Mouse (Mus musculus): ENCODE measurements around the gene Gpr152. TPM values are rescaled to one million over a fixed set of nuclear protein-coding genes. Genes with fewer than 3 reads are reported as not detected.

Gene Gpr152
- polyA plus RNA-seq, 2 experiments = not detected

DNA sequence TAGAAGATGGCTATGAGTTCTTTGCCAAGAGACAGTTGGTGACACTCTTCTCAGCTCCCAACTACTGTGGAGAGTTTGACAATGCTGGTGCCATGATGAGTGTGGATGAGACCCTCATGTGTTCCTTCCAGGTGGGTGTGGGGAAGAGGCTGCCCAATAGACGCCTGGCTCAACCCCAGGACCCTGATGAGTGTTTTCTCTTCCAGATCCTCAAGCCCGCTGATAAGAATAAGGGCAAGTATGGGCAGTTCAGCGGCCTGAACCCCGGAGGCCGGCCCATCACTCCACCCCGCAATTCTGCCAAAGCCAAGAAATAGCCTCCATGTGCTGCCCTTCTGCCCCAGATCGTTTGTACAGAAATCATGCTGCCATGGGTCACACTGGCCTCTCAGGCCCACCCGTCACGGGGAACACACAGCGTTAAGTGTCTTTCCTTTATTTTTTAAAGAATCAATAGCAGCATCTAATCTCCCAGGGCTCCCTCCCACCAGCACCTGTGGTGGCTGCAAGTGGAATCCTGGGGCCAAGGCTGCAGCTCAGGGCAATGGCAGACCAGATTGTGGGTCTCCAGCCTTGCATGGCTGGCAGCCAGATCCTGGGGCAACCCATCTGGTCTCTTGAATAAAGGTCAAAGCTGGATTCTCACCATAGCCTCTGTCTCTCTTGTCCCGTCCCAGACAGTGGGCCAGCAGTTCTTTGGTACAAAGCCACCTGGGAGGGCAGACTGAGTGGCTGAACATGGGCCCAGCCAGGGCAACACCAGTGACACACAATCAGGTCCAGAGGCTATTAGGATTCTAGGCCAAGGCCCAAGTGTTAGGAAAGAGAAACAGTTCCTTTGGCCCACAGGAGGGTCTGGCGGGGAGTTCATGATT, 55.4 kb downstream of the Gpr152 start:
- Histone ChIP-seq H3K27ac (no peak overlapping the region), H3K4me1 (replicated peaks; ENCODE audit: control insufficient read depth in 2 of 2, insufficient read depth in 2 of 2, low read length in 1 of 2) (peaks cover 15 to 27% of the 10 kb centered on the region in 2 experiments), H3K27me3 (ENCODE audit: control insufficient read depth, insufficient read depth, low read length) (no peaks in the 10 kb centered on the region), H3K4me3 (ENCODE audit: insufficient read depth in 1 of 2, low read depth in 2 of 2, low read length in 2 of 2) (no peak overlapping the region), H3K9ac (replicated peaks) (no peak overlapping the region), H3K9me3 (ENCODE audit: control insufficient read depth, low read length) (no peaks in the 10 kb centered on the region), H3K36me3 (replicated peaks; ENCODE audit: control insufficient read depth, insufficient read depth, low read depth) (peaks cover 52% of the 10 kb centered on the region), H3K4me2 (ENCODE audit: low read depth) (no peak overlapping the region; the same call in 1 of the 2 replicates)
- WGBS (ENCODE audit: insufficient replicate concordance) = 74% methylated on average over 12 of the region's 12 CpGs
- TF ChIP-seq CTCF (IDR thresholded peaks at IDR 0.05; ENCODE audit: low read depth) = no peak
- no peak for TF ChIP-seq EP300 (IDR thresholded peaks at IDR 0.05; ENCODE audit: low read depth)
- DNase-seq (ENCODE audit: low read depth in 3 of 3, low spot score in 3 of 3) (no peak), ATAC-seq (ENCODE audit: insufficient read depth) (no peak)

Other genes with a start within 250 kb of the Gpr152 start
Only the 30 nearest of the 33 such genes appear.
- 19.8 and 22.8 TPM in 2 replicates for gene Unc93b1, start 204.6 kb upstream of the Gpr152 start, polyA plus RNA-seq (2012; rRNA removed)
- gene Unc93b1, start 204.6 kb upstream of the Gpr152 start, polyA plus RNA-seq (2014; fragmentation: Nextera tagmentation; extraction: Ambion mirVana) = 14.7 and 15.1 TPM in 2 replicates
- gene Aldh3b3, start 181.1 kb upstream of the Gpr152 start, polyA plus RNA-seq (2012; rRNA removed) = 0.02 and 0.04 TPM in 2 replicates
- not detected in 2 replicates for gene Aldh3b3, start 181.1 kb upstream of the Gpr152 start, polyA plus RNA-seq (2014; fragmentation: Nextera tagmentation; extraction: Ambion mirVana)
- gene Aldh3b2, start 167.5 kb upstream of the Gpr152 start, polyA plus RNA-seq (2012; rRNA removed) = 0.32 and 0.33 TPM in 2 replicates
- gene Aldh3b2, start 167.5 kb upstream of the Gpr152 start, polyA plus RNA-seq (2014; fragmentation: Nextera tagmentation; extraction: Ambion mirVana) = 0.48 and 0.56 TPM in 2 replicates
- gene Acy3, start 153.2 kb upstream of the Gpr152 start, polyA plus RNA-seq (2012; rRNA removed) = 10.8 and 11.1 TPM in 2 replicates
- gene Acy3, start 153.2 kb upstream of the Gpr152 start, polyA plus RNA-seq (2014; fragmentation: Nextera tagmentation; extraction: Ambion mirVana) = 9.1 and 9.5 TPM in 2 replicates
- gene Tbx10, start 147.0 kb upstream of the Gpr152 start, polyA plus RNA-seq (2012; rRNA removed) = 0.37 and 0.50 TPM in 2 replicates
- 0.28 and 0.30 TPM in 2 replicates for gene Tbx10, start 147.0 kb upstream of the Gpr152 start, polyA plus RNA-seq (2014; fragmentation: Nextera tagmentation; extraction: Ambion mirVana)
- gene Nudt8, start 139.2 kb upstream of the Gpr152 start, polyA plus RNA-seq (2012; rRNA removed) = 2.1 and 2.9 TPM in 2 replicates
- gene Nudt8, start 139.2 kb upstream of the Gpr152 start, polyA plus RNA-seq (2014; fragmentation: Nextera tagmentation; extraction: Ambion mirVana) = 14.2 and 15.2 TPM in 2 replicates
- 0.65 and 0.73 TPM in 2 replicates for gene Gm49405, start 139.2 kb upstream of the Gpr152 start, polyA plus RNA-seq (2012; rRNA removed)
- 0.25 and 0.33 TPM in 2 replicates for gene Gm49405, start 139.2 kb upstream of the Gpr152 start, polyA plus RNA-seq (2014; fragmentation: Nextera tagmentation; extraction: Ambion mirVana)
- 1.8 and 2.2 TPM in 2 replicates for gene Doc2g, start 136.5 kb upstream of the Gpr152 start, polyA plus RNA-seq (2012; rRNA removed)
- gene Doc2g, start 136.5 kb upstream of the Gpr152 start, polyA plus RNA-seq (2014; fragmentation: Nextera tagmentation; extraction: Ambion mirVana) = 0.25 and 0.45 TPM in 2 replicates
- gene Ndufv1, start 127.0 kb upstream of the Gpr152 start, polyA plus RNA-seq (2012; rRNA removed) = 67.5 and 84.8 TPM in 2 replicates
- gene Ndufv1, start 127.0 kb upstream of the Gpr152 start, polyA plus RNA-seq (2014; fragmentation: Nextera tagmentation; extraction: Ambion mirVana) = 159 and 168 TPM in 2 replicates
- gene Gstp1, start 101.8 kb upstream of the Gpr152 start, polyA plus RNA-seq (2012; rRNA removed) = 230 and 274 TPM in 2 replicates
- gene Gstp1, start 101.8 kb upstream of the Gpr152 start, polyA plus RNA-seq (2014; fragmentation: Nextera tagmentation; extraction: Ambion mirVana) = 511 and 557 TPM in 2 replicates
- 6.6 and 7.9 TPM in 2 replicates for gene Gstp2, start 93.8 kb upstream of the Gpr152 start, polyA plus RNA-seq (2012; rRNA removed)
- gene Gstp2, start 93.8 kb upstream of the Gpr152 start, polyA plus RNA-seq (2014; fragmentation: Nextera tagmentation; extraction: Ambion mirVana) = 6.9 and 7.3 TPM in 2 replicates
- 78.5 and 87.0 TPM in 2 replicates for gene Gstp3, start 80.2 kb upstream of the Gpr152 start, polyA plus RNA-seq (2012; rRNA removed)
- gene Gstp3, start 80.2 kb upstream of the Gpr152 start, polyA plus RNA-seq (2014; fragmentation: Nextera tagmentation; extraction: Ambion mirVana) = 65.7 and 69.6 TPM in 2 replicates
- 0.16 and 0.17 TPM in 2 replicates for gene Cabp2, start 58.2 kb upstream of the Gpr152 start, polyA plus RNA-seq (2012; rRNA removed)
- 0.20 and 0.44 TPM in 2 replicates for gene Cabp2, start 58.2 kb upstream of the Gpr152 start, polyA plus RNA-seq (2014; fragmentation: Nextera tagmentation; extraction: Ambion mirVana)
- 52.5 and 64.8 TPM in 2 replicates for gene Cdk2ap2, start 42.6 kb upstream of the Gpr152 start, polyA plus RNA-seq (2012; rRNA removed)
- 99.9 and 101 TPM in 2 replicates for gene Cdk2ap2, start 42.6 kb upstream of the Gpr152 start, polyA plus RNA-seq (2014; fragmentation: Nextera tagmentation; extraction: Ambion mirVana)
- 6.1 and 7.1 TPM in 2 replicates for gene Pitpnm1, start 39.8 kb upstream of the Gpr152 start, polyA plus RNA-seq (2012; rRNA removed)
- 3.4 TPM in 2 replicates for gene Pitpnm1, start 39.8 kb upstream of the Gpr152 start, polyA plus RNA-seq (2014; fragmentation: Nextera tagmentation; extraction: Ambion mirVana)
- gene Aip, start 13.9 kb upstream of the Gpr152 start, polyA plus RNA-seq (2012; rRNA removed) = 28.8 and 33.2 TPM in 2 replicates
- gene Aip, start 13.9 kb upstream of the Gpr152 start, polyA plus RNA-seq (2014; fragmentation: Nextera tagmentation; extraction: Ambion mirVana) = 29.4 TPM in 2 replicates
- 0.03 and 0.15 TPM in 2 replicates for gene Cabp4, start 4.2 kb downstream of the Gpr152 start, polyA plus RNA-seq (2012; rRNA removed)
- gene Cabp4, start 4.2 kb downstream of the Gpr152 start, polyA plus RNA-seq (2014; fragmentation: Nextera tagmentation; extraction: Ambion mirVana) = not detected in 2 replicates
- gene Coro1b, start 8.8 kb downstream of the Gpr152 start, polyA plus RNA-seq (2012; rRNA removed) = 57.5 and 59.2 TPM in 2 replicates
- 57.5 and 62.2 TPM in 2 replicates for gene Coro1b, start 8.8 kb downstream of the Gpr152 start, polyA plus RNA-seq (2014; fragmentation: Nextera tagmentation; extraction: Ambion mirVana)
- gene Ptprcap, start 13.8 kb downstream of the Gpr152 start, polyA plus RNA-seq (2012; rRNA removed) = 12.5 and 16.3 TPM in 2 replicates
- gene Ptprcap, start 13.8 kb downstream of the Gpr152 start, polyA plus RNA-seq (2014; fragmentation: Nextera tagmentation; extraction: Ambion mirVana) = 14.4 and 17.0 TPM in 2 replicates
- 17.2 and 19.2 TPM in 2 replicates for gene Rps6kb2, start 23.6 kb downstream of the Gpr152 start, polyA plus RNA-seq (2012; rRNA removed)
- 19.5 and 19.9 TPM in 2 replicates for gene Rps6kb2, start 23.6 kb downstream of the Gpr152 start, polyA plus RNA-seq (2014; fragmentation: Nextera tagmentation; extraction: Ambion mirVana)
- gene Carns1, start 35.7 kb downstream of the Gpr152 start, polyA plus RNA-seq (2012; rRNA removed) = 0.32 and 0.44 TPM in 2 replicates
- 0.18 and 0.71 TPM in 2 replicates for gene Carns1, start 35.7 kb downstream of the Gpr152 start, polyA plus RNA-seq (2014; fragmentation: Nextera tagmentation; extraction: Ambion mirVana)
- gene Tbc1d10c, start 51.5 kb downstream of the Gpr152 start, polyA plus RNA-seq (2012; rRNA removed) = 2.6 TPM in 2 replicates
- 2.5 and 4.0 TPM in 2 replicates for gene Tbc1d10c, start 51.5 kb downstream of the Gpr152 start, polyA plus RNA-seq (2014; fragmentation: Nextera tagmentation; extraction: Ambion mirVana)
- gene Ppp1ca, start 52.3 kb downstream of the Gpr152 start, polyA plus RNA-seq (2012; rRNA removed) = 203 and 214 TPM in 2 replicates
- gene Ppp1ca, start 52.3 kb downstream of the Gpr152 start, polyA plus RNA-seq (2014; fragmentation: Nextera tagmentation; extraction: Ambion mirVana) = 432 and 447 TPM in 2 replicates
- 20.8 and 21.4 TPM in 2 replicates for gene Rad9a, start 61.9 kb downstream of the Gpr152 start, polyA plus RNA-seq (2012; rRNA removed)
- gene Rad9a, start 61.9 kb downstream of the Gpr152 start, polyA plus RNA-seq (2014; fragmentation: Nextera tagmentation; extraction: Ambion mirVana) = 14.3 and 16.8 TPM in 2 replicates
- gene Clcf1, start 74.5 kb downstream of the Gpr152 start, polyA plus RNA-seq (2012; rRNA removed) = 1.1 TPM in 2 replicates
- 0.42 and 0.43 TPM in 2 replicates for gene Clcf1, start 74.5 kb downstream of the Gpr152 start, polyA plus RNA-seq (2014; fragmentation: Nextera tagmentation; extraction: Ambion mirVana)
- not detected in 2 replicates for gene AC109138.7, start 74.6 kb downstream of the Gpr152 start, polyA plus RNA-seq (2012; rRNA removed)
- not detected in 2 replicates for gene AC109138.7, start 74.6 kb downstream of the Gpr152 start, polyA plus RNA-seq (2014; fragmentation: Nextera tagmentation; extraction: Ambion mirVana)
- gene Pold4, start 92.1 kb downstream of the Gpr152 start, polyA plus RNA-seq (2012; rRNA removed) = 15.2 and 15.9 TPM in 2 replicates
- gene Pold4, start 92.1 kb downstream of the Gpr152 start, polyA plus RNA-seq (2014; fragmentation: Nextera tagmentation; extraction: Ambion mirVana) = 12.9 and 13.1 TPM in 2 replicates
- 2.8 and 3.5 TPM in 2 replicates for gene Ssh3, start 129.4 kb downstream of the Gpr152 start, polyA plus RNA-seq (2012; rRNA removed)
- gene Ssh3, start 129.4 kb downstream of the Gpr152 start, polyA plus RNA-seq (2014; fragmentation: Nextera tagmentation; extraction: Ambion mirVana) = 1.3 and 1.4 TPM in 2 replicates
- 0.93 and 1.3 TPM in 2 replicates for gene Ankrd13d, start 143.3 kb downstream of the Gpr152 start, polyA plus RNA-seq (2012; rRNA removed)
- 0.45 and 0.66 TPM in 2 replicates for gene Ankrd13d, start 143.3 kb downstream of the Gpr152 start, polyA plus RNA-seq (2014; fragmentation: Nextera tagmentation; extraction: Ambion mirVana)
- 23.9 and 26.0 TPM in 2 replicates for gene Grk2, start 166.4 kb downstream of the Gpr152 start, polyA plus RNA-seq (2012; rRNA removed)
- 9.4 and 10.8 TPM in 2 replicates for gene Grk2, start 166.4 kb downstream of the Gpr152 start, polyA plus RNA-seq (2014; fragmentation: Nextera tagmentation; extraction: Ambion mirVana)

Measured in liver, embryonic 14.5 days (tissue).